Mouse (Mus musculus): ENCODE results near the gene Hltf. TPM values are rescaled to one million over a fixed set of nuclear protein-coding genes. Genes with fewer than 3 reads are reported as not detected.
"Not testable (repeated sequence)": the region's sequence is repeated elsewhere in the genome, so short reads cannot be mapped to it uniquely, and the experiment has no call there.

Hltf gene
- polyA plus RNA-seq, 1 experiment from 2014 or later: 22.6 TPM

DNA sequence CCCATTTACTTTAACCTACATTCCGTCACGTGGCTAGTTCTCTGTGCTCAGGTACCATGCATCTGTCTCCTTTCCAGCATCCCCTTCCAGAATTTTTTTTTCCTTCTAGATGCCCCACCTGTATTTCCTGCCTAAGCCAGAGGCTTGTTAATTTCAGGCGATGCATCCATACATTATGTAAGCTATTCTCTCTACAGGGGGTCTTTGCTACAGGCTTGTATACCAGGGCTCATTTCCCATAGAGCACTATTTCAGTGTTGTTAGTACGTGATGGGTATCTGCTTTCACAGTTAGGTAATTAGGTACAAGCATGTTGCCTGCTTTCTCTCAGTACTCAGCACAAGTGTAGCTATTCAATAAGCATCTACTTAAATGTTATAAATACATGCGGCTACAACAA lies 29.8 kb upstream of the Hltf start:
- H3K4me2 ChIP-seq (ENCODE audit: low read depth): no peak overlapping the region
- H3K27me3 ChIP-seq (ENCODE audit: control insufficient read depth, insufficient read depth, low read length): no peaks in the 10 kb centered on the region
- no peak overlapping the region for H3K9ac ChIP-seq (ENCODE audit: low read length)
- DNase-seq (ENCODE audit: low spot score) (no peak), ATAC-seq (ENCODE audit: insufficient read depth, low FRiP score, low TSS enrichment) (no peak)
- H3K27ac ChIP-seq (ENCODE audit: low read depth, low read length): no peak overlapping the region
- WGBS: 89% methylated on average over 5 of the region's 5 CpGs
- H3K36me3 ChIP-seq (ENCODE audit: control insufficient read depth, insufficient read depth, low read length): peaks cover 2% of the 10 kb centered on the region; the same call in 1 of the 2 replicates
- H3K4me1 ChIP-seq (ENCODE audit: control insufficient read depth, insufficient read depth, low read length): no peaks in the 10 kb centered on the region
- H3K4me3 ChIP-seq (ENCODE audit: low read depth, low read length): no peak overlapping the region
- no peaks in the 10 kb centered on the region for H3K9me3 ChIP-seq (ENCODE audit: control insufficient read depth, low read length)

DNA sequence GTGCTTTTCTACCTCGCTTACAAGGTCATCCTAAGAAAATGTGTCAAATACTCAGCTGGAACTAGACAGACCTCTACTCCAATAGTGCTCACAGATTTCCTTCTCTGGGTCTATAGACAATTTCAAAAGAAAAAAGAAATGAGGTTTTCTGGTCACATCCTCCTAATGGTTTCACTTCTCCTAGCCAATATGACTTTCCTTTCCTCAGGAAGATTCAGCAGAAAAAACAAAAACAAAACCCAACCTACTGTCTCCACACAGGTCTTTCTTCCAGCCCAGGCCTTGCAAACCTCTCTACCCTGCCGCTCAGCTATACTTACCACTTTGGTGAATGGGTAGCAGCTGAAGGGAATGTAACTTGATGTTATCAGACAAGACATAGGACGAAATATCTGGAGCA lies 29.0 kb upstream of the Hltf start:
- Histone ChIP-seq H3K4me1 (ENCODE audit: control insufficient read depth, insufficient read depth, low read length) (no peaks in the 10 kb centered on the region), H3K36me3 (ENCODE audit: control insufficient read depth, insufficient read depth, low read length) (peaks cover 2% of the 10 kb centered on the region; the same call in 1 of the 2 replicates), H3K4me2 (ENCODE audit: low read depth) (no peak overlapping the region), H3K27ac (ENCODE audit: low read depth, low read length) (no peak overlapping the region), H3K27me3 (ENCODE audit: control insufficient read depth, insufficient read depth, low read length) (no peaks in the 10 kb centered on the region), H3K9me3 (ENCODE audit: control insufficient read depth, low read length) (no peaks in the 10 kb centered on the region), H3K4me3 (ENCODE audit: low read depth, low read length) (no peak overlapping the region), H3K9ac (ENCODE audit: low read length) (no peak overlapping the region)
- DNase-seq (ENCODE audit: low spot score): no peak
- 92% methylated on average over 3 of the region's 3 CpGs for WGBS
- ATAC-seq (ENCODE audit: insufficient read depth, low FRiP score, low TSS enrichment): no peak

DNA sequence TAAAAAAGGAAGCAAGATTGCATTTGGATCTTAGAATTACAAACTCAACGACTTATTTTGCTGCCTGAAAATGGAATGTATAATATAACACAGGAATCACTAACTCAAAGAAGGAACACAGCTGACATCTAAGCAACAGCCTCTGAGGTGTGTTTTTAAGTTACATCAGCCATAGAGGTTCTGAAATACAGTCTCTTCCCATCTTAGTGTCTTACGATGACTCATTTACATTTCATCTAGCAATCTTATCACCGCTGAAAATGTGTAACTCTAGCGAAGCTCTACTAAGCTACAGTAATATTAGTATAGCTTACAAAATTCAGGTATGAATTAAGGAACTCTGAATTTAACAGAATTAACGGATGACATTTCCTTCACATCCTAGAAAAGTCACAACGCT lies 26.8 kb upstream of the Hltf start:
- H3K27me3 ChIP-seq (ENCODE audit: control insufficient read depth, insufficient read depth, low read length): no peaks in the 10 kb centered on the region
- no peaks in the 10 kb centered on the region for H3K4me1 ChIP-seq (ENCODE audit: control insufficient read depth, insufficient read depth, low read length)
- no peak overlapping the region for H3K27ac ChIP-seq (ENCODE audit: low read depth, low read length)
- H3K9ac ChIP-seq (ENCODE audit: low read length): no peak overlapping the region
- no peak for ATAC-seq (ENCODE audit: insufficient read depth, low FRiP score, low TSS enrichment)
- whole genome bisulfite sequencing: 94% methylated on average over 6 of the region's 6 CpGs
- H3K9me3 ChIP-seq (ENCODE audit: control insufficient read depth, low read length): no peaks in the 10 kb centered on the region
- no peak for DNase-seq (ENCODE audit: low spot score)
- H3K36me3 ChIP-seq (ENCODE audit: control insufficient read depth, insufficient read depth, low read length): no peaks in the 10 kb centered on the region
- H3K4me3 ChIP-seq (ENCODE audit: low read depth, low read length): no peak overlapping the region
- H3K4me2 ChIP-seq (ENCODE audit: low read depth): no peak overlapping the region

- Histone ChIP-seq H3K27me3 (ENCODE audit: control insufficient read depth, insufficient read depth, low read length) (no peaks in the 10 kb centered on the region), H3K27ac (ENCODE audit: low read depth, low read length) (no peak overlapping the region), H3K4me1 (ENCODE audit: control insufficient read depth, insufficient read depth, low read length) (no peaks in the 10 kb centered on the region), H3K4me2 (ENCODE audit: low read depth) (peak overlapping the region; percentile 70), H3K36me3 (ENCODE audit: control insufficient read depth, insufficient read depth, low read length) (no peaks in the 10 kb centered on the region), H3K9ac (ENCODE audit: low read length) (peak overlapping the region; percentile 57), H3K4me3 (ENCODE audit: low read depth, low read length) (peak overlapping the region; percentile 64), H3K9me3 (ENCODE audit: control insufficient read depth, low read length) (no peaks in the 10 kb centered on the region)
- ATAC-seq (ENCODE audit: insufficient read depth, low FRiP score, low TSS enrichment): peak; percentile 29
- no peak for DNase-seq (ENCODE audit: low spot score)
- 19% methylated on average over 10 of the region's 10 CpGs for WGBS
These were observed 23.6 kb upstream of the Hltf start for GRCm38 (mm10) chr3:20033761-20034718.

GRCm38 (mm10) chr3:20034719-20035404 lies 22.7 kb upstream of the Hltf start, which contains the start of gene Hps3:
Gene Hps3 (minus strand): TSS chr3:20035315.
- no peaks in the 10 kb centered on the region for H3K27me3 ChIP-seq (ENCODE audit: control insufficient read depth, insufficient read depth, low read length)
- no peaks in the 10 kb centered on the region for H3K9me3 ChIP-seq (ENCODE audit: control insufficient read depth, low read length)
- H3K4me2 ChIP-seq (ENCODE audit: low read depth): peak within 1 kb of the TSS; percentile 70
- no peaks in the 10 kb centered on the region for H3K36me3 ChIP-seq (ENCODE audit: control insufficient read depth, insufficient read depth, low read length)
- peak within 1 kb of the TSS; percentile 57 for H3K9ac ChIP-seq (ENCODE audit: low read length)
- H3K4me1 ChIP-seq (ENCODE audit: control insufficient read depth, insufficient read depth, low read length): no peaks in the 10 kb centered on the region
- DNase-seq (ENCODE audit: low spot score) (peak; percentile 89), ATAC-seq (ENCODE audit: insufficient read depth, low FRiP score, low TSS enrichment) (peak; percentile 99)
- H3K4me3 ChIP-seq (ENCODE audit: low read depth, low read length): peak within 1 kb of the TSS; percentile 64
- no peak within 1 kb of the TSS for H3K27ac ChIP-seq (ENCODE audit: low read depth, low read length)
- under 1% methylated on average over 47 of the region's 47 CpGs for WGBS

DNA sequence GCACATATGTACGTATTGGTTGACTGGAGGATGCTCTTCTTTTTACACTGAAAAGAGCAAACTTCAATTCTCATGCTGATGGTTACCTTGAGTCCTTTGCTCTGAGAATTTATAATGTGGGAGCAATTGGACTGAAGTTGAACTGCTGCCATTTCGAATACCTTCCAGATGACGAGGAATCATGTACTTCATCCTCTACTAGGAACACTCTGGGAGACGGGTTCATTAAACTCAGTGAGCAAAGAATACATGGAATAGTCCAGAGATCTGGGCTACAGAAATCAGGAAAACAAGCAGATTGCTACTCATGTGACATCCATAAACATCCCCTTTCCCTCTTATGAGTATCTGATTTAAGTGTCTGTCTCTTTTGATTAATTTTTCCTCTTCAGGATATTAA lies 21.5 kb upstream of the Hltf start:
- Histone ChIP-seq H3K27me3 (ENCODE audit: control insufficient read depth, insufficient read depth, low read length) (no peaks in the 10 kb centered on the region), H3K9me3 (ENCODE audit: control insufficient read depth, low read length) (no peaks in the 10 kb centered on the region), H3K4me2 (ENCODE audit: low read depth) (no peak overlapping the region), H3K27ac (ENCODE audit: low read depth, low read length) (no peak overlapping the region), H3K9ac (ENCODE audit: low read length) (no peak overlapping the region), H3K36me3 (ENCODE audit: control insufficient read depth, insufficient read depth, low read length) (no peaks in the 10 kb centered on the region), H3K4me1 (ENCODE audit: control insufficient read depth, insufficient read depth, low read length) (no peaks in the 10 kb centered on the region), H3K4me3 (ENCODE audit: low read depth, low read length) (no peak overlapping the region)
- 85% methylated on average over 4 of the region's 4 CpGs for WGBS
- ATAC-seq (ENCODE audit: insufficient read depth, low FRiP score, low TSS enrichment) (no peak), DNase-seq (ENCODE audit: low spot score) (no peak)

DNA sequence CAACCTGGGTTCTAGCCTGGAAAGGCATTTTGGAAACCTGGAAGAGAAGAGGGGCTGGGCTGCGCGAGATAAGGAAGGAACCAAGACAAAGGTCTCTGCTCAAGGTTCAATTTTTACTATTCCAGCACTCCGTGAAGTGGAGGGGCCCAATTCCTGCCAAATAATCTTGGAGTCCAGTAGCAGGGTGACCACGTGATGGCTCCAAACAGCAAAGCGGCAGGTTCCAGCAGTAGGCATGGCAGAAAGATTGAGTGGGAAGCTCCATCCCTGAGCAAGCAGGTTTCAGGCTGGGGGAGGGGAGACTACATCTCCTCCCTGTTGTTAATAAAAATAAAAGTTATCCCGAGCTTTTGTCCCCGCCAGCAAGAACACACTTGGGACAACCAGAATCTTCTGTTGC lies 16.1 kb upstream of the Hltf start:
- not testable (repeated sequence) for H3K9ac ChIP-seq (ENCODE audit: low read length); H3K9me3 ChIP-seq (ENCODE audit: control insufficient read depth, low read length); H3K4me2 ChIP-seq (ENCODE audit: low read depth); H3K36me3 ChIP-seq (ENCODE audit: control insufficient read depth, insufficient read depth, low read length); DNase-seq (ENCODE audit: low spot score); H3K27me3 ChIP-seq (ENCODE audit: control insufficient read depth, insufficient read depth, low read length); H3K4me3 ChIP-seq (ENCODE audit: low read depth, low read length); H3K4me1 ChIP-seq (ENCODE audit: control insufficient read depth, insufficient read depth, low read length); H3K27ac ChIP-seq (ENCODE audit: low read depth, low read length); ATAC-seq (ENCODE audit: insufficient read depth, low FRiP score, low TSS enrichment)
- 93% methylated on average over 7 of the region's 7 CpGs for WGBS

- WGBS: 72% methylated on average over 3 of the region's 3 CpGs
- H3K4me3 ChIP-seq (ENCODE audit: low read depth, low read length); H3K36me3 ChIP-seq (ENCODE audit: control insufficient read depth, insufficient read depth, low read length); H3K4me1 ChIP-seq (ENCODE audit: control insufficient read depth, insufficient read depth, low read length); DNase-seq (ENCODE audit: low spot score); H3K9me3 ChIP-seq (ENCODE audit: control insufficient read depth, low read length); H3K27ac ChIP-seq (ENCODE audit: low read depth, low read length); H3K9ac ChIP-seq (ENCODE audit: low read length); H3K4me2 ChIP-seq (ENCODE audit: low read depth); ATAC-seq (ENCODE audit: insufficient read depth, low FRiP score, low TSS enrichment); H3K27me3 ChIP-seq (ENCODE audit: control insufficient read depth, insufficient read depth, low read length): not testable (repeated sequence)
These were observed 12.9 kb upstream of the Hltf start for GRCm38 (mm10) chr3:20044736-20045135.

All from neural tube, embryonic 11.5 days (tissue).